Mouse (Mus musculus): ENCODE results near the gene Ski.
"Not testable (repeated sequence)": the region's sequence is repeated elsewhere in the genome, so short reads cannot be mapped to it uniquely, and the experiment has no call there.

Gene Ski

GRCm38 (mm10) chr4:155222552-155222840 is at the start of gene Ski:
Gene Ski (minus strand): TSS chr4:155222592.
- no peak for DNase-seq

GRCm38 (mm10) chr4:155268382-155268781 is 46.0 kb upstream of the Ski start:
- DNase-seq, result peak; percentile 67 to 89

GRCm38 (mm10) chr4:155267639-155268175 is 45.3 kb upstream of the Ski start:
- DNase-seq, result peak; percentile 25 to 52

- DNase-seq, result peak; percentile 28 to 30
These were observed 44.7 kb upstream of the Ski start for GRCm38 (mm10) chr4:155267047-155267543.

- no peak for DNase-seq
These were observed 42.3 kb upstream of the Ski start for GRCm38 (mm10) chr4:155264521-155265321.

- DNase-seq, result no peak
These were observed 29.9 kb upstream of the Ski start for GRCm38 (mm10) chr4:155252253-155252652.

GRCm38 (mm10) chr4:155251147-155251546 is 28.8 kb upstream of the Ski start:
- DNase-seq, result no peak

GRCm38 (mm10) chr4:155250361-155251117 is 28.1 kb upstream of the Ski start:
- peak; percentile 78 to 81 for DNase-seq

- peak; percentile 91 to 93 for DNase-seq
These were observed 27.4 kb upstream of the Ski start, which contains the start of gene Faap20 for GRCm38 (mm10) chr4:155249648-155250351. Gene Faap20 (plus strand): TSS chr4:155249802.

- peak; percentile 95 to 96 for DNase-seq
These were observed 26.9 kb upstream of the Ski start for GRCm38 (mm10) chr4:155249257-155249647.

- DNase-seq, result not testable (repeated sequence)
These were observed 25.7 kb upstream of the Ski start for GRCm38 (mm10) chr4:155248054-155248453.

GRCm38 (mm10) chr4:155246691-155247105 is 24.3 kb upstream of the Ski start:
- peak; percentile 39 to 47 for DNase-seq

- DNase-seq, result peak; percentile 82 to 83
These were observed 23.5 kb upstream of the Ski start for GRCm38 (mm10) chr4:155245770-155246492.

- no peak for DNase-seq
These were observed 20.8 kb upstream of the Ski start for GRCm38 (mm10) chr4:155243233-155243632.

GRCm38 (mm10) chr4:155242292-155242691 is 19.9 kb upstream of the Ski start:
- peak; percentile 43 to 55 for DNase-seq

- peak in 1 of 2 experiments; percentile 54 for DNase-seq
These were observed 19.4 kb upstream of the Ski start for GRCm38 (mm10) chr4:155241789-155242188.

GRCm38 (mm10) chr4:155239494-155239893 is 17.1 kb upstream of the Ski start:
- DNase-seq, result no peak

GRCm38 (mm10) chr4:155238276-155238675 is 15.9 kb upstream of the Ski start:
- peak; percentile 76 to 91 for DNase-seq

- DNase-seq, result no peak
These were observed 14.5 kb upstream of the Ski start for GRCm38 (mm10) chr4:155236737-155237385.

- DNase-seq, result peak; percentile 95 to 96
These were observed 13.1 kb upstream of the Ski start for GRCm38 (mm10) chr4:155235311-155236119.

Data from kidney, postnatal 36 days (tissue).